Mouse (Mus musculus) MEL (cell line): ENCODE measurements around the gene Ptprr. TPM values are rescaled to one million over a fixed set of nuclear protein-coding genes. Genes with fewer than 3 reads are reported as not detected.

Experiments used
- DNase-seq: peaks from one replicate; pipeline ENCODE4 v3.0.0; 2011; ENCODE audit warnings: low read depth, low spot score
- H3K27ac ChIP-seq: 2 replicates; pipeline ENCODE4 v1.5.1; 2012; ENCODE audit warnings: low read depth, mild to moderate bottlenecking, control low read depth, low read length, moderate library complexity; ENCODE audit not compliant: control insufficient read depth
- H3K27me3 ChIP-seq, 2 experiments: fragments of 150-350 bp in 1 of 2; sonication (generic) in 1 of 2; 2 replicates each; pipeline ENCODE4 v1.6.1; 2012; ENCODE audit warnings: low read length in 2 of 2, mild to moderate bottlenecking in 2 of 2, improper control_type of control experiment in 1 of 2, moderate library complexity in 1 of 2; ENCODE audit not compliant: insufficient read depth in 2 of 2, control insufficient read depth in 1 of 2
- H3K36me3 ChIP-seq, 2 experiments: 2 replicates each; pipeline ENCODE4 v1.6.1; 2012 to 2014; ENCODE audit warnings: low read length in 2 of 2, improper control_type of control experiment in 1 of 2, inconsistent platforms in 1 of 2, mild to moderate bottlenecking in 1 of 2; ENCODE audit not compliant: insufficient read depth in 2 of 2, control insufficient read depth in 1 of 2
- H3K4me1 ChIP-seq, 2 experiments: fragments of 150-350 bp in 1 of 2; sonication (generic) in 1 of 2; 2 replicates each; pipeline ENCODE4 v1.6.1; 2012; ENCODE audit warnings: low read length in 2 of 2, improper control_type of control experiment in 1 of 2, mild to moderate bottlenecking in 1 of 2; ENCODE audit not compliant: insufficient read depth in 2 of 2, control insufficient read depth in 1 of 2
- H3K4me3 ChIP-seq, 2 experiments: fragments of 150-350 bp in 1 of 2; sonication (generic) in 1 of 2; 2 replicates each; pipeline ENCODE4 v1.5.1; 2012; ENCODE audit warnings: low read depth in 2 of 2, low read length in 2 of 2, mild to moderate bottlenecking in 2 of 2, moderate library complexity in 2 of 2, control low read depth in 1 of 2, improper control_type of control experiment in 1 of 2; ENCODE audit not compliant: control insufficient read depth in 1 of 2, insufficient read depth in 1 of 2
- H3K79me2 ChIP-seq: 2 replicates; pipeline ENCODE4 v1.6.1; 2012; ENCODE audit warnings: mild to moderate bottlenecking, low read length, moderate library complexity; ENCODE audit not compliant: control insufficient read depth, poor library complexity, insufficient read depth
- H3K9ac ChIP-seq: 2 replicates; pipeline ENCODE4 v1.6.1; 2012; ENCODE audit warnings: low read depth, mild to moderate bottlenecking, control low read depth, low read length, moderate library complexity; ENCODE audit not compliant: control insufficient read depth, poor library complexity, severe bottlenecking
- H3K9me3 ChIP-seq: fragments of 150-350 bp; sonication (generic); replicated peaks from 2 replicates; pipeline ENCODE4 v1.6.1; 2012; ENCODE audit warnings: mild to moderate bottlenecking, low read length, improper control_type of control experiment, moderate library complexity; ENCODE audit not compliant: insufficient read depth
- BHLHE40 ChIP-seq: IDR thresholded peaks from 2 replicates; pipeline ENCODE4 v1.6.1; 2012; ENCODE audit warnings: low read depth, mild to moderate bottlenecking, inconsistent platforms, low read length, improper control_type of control experiment, borderline replicate concordance
- CHD1 ChIP-seq: IDR thresholded peaks from 2 replicates; pipeline ENCODE4 v1.6.1; 2012; ENCODE audit warnings: low read depth, mild to moderate bottlenecking, inconsistent platforms, low read length, improper control_type of control experiment
- CHD2 ChIP-seq: IDR thresholded peaks from 2 replicates; pipeline ENCODE4 v1.6.1; 2011; ENCODE audit warnings: low read length, improper control_type of control experiment
- ELF1 ChIP-seq: IDR thresholded peaks from 2 replicates; pipeline ENCODE4 v1.6.1; 2014; ENCODE audit warnings: low read depth, mild to moderate bottlenecking, inconsistent platforms, low read length, improper control_type of control experiment, moderate library complexity
- EP300 ChIP-seq, 2 experiments: IDR thresholded peaks; 2 replicates each; pipeline ENCODE4 v1.6.1; 2011; ENCODE audit warnings: improper control_type of control experiment in 2 of 2, low read length in 2 of 2, low read depth in 1 of 2, mild to moderate bottlenecking in 1 of 2
- ETS1 ChIP-seq: IDR thresholded peaks from 2 replicates; pipeline ENCODE4 v1.6.1; 2012; ENCODE audit warnings: low read depth, mild to moderate bottlenecking, inconsistent platforms, low read length, improper control_type of control experiment, moderate library complexity
- HCFC1 ChIP-seq: IDR thresholded peaks from 2 replicates; pipeline ENCODE4 v1.6.1; 2012; ENCODE audit warnings: low read depth, mild to moderate bottlenecking, inconsistent platforms, low read length, improper control_type of control experiment, moderate library complexity
- MAX ChIP-seq: IDR thresholded peaks from 2 replicates; pipeline ENCODE4 v1.6.1; 2011; ENCODE audit warnings: low read length, improper control_type of control experiment
- MAZ ChIP-seq: IDR thresholded peaks from 2 replicates; pipeline ENCODE4 v1.6.1; 2012; ENCODE audit warnings: low read depth, mild to moderate bottlenecking, inconsistent platforms, low read length, improper control_type of control experiment
- MXI1 ChIP-seq: IDR thresholded peaks from 2 replicates; pipeline ENCODE4 v1.6.1; 2011; ENCODE audit warnings: mild to moderate bottlenecking, low read depth, low read length, improper control_type of control experiment
- MYC ChIP-seq: IDR thresholded peaks from 2 replicates; pipeline ENCODE4 v1.6.1; 2011; ENCODE audit warnings: low read depth, mild to moderate bottlenecking, low read length, improper control_type of control experiment, moderate library complexity
- POLR2A ChIP-seq, 2 experiments: IDR thresholded peaks; 2 replicates each; pipeline ENCODE4 v1.6.1; 2011 to 2012; ENCODE audit warnings: low read length in 2 of 2, mild to moderate bottlenecking in 2 of 2, control low read depth in 1 of 2, improper control_type of control experiment in 1 of 2, low read depth in 1 of 2, moderate library complexity in 1 of 2; ENCODE audit not compliant: control insufficient read depth in 1 of 2, insufficient read depth in 1 of 2, poor library complexity in 1 of 2
- SIN3A ChIP-seq: IDR thresholded peaks from 2 replicates; pipeline ENCODE4 v1.6.1; 2012; ENCODE audit warnings: low read length, improper control_type of control experiment, inconsistent platforms
- TAL1 ChIP-seq: IDR thresholded peaks from 2 replicates; pipeline ENCODE4 v1.6.1; 2012; ENCODE audit warnings: mild to moderate bottlenecking, inconsistent platforms, low read length, moderate library complexity, mixed read lengths
- TBP ChIP-seq: IDR thresholded peaks from 2 replicates; pipeline ENCODE4 v1.8.0; 2011; ENCODE audit warnings: low read depth, low read length, improper control_type of control experiment
- TCF12 ChIP-seq: IDR thresholded peaks from 2 replicates; pipeline ENCODE4 v1.6.1; 2014; ENCODE audit warnings: low read depth, mild to moderate bottlenecking, inconsistent platforms, low read length, improper control_type of control experiment, moderate library complexity
- USF2 ChIP-seq, 2 experiments: IDR thresholded peaks; 2 replicates each; pipeline ENCODE4 v1.6.1; 2011 to 2012; ENCODE audit warnings: improper control_type of control experiment in 2 of 2, low read length in 2 of 2, borderline replicate concordance in 1 of 2, inconsistent platforms in 1 of 2, low read depth in 1 of 2, mild to moderate bottlenecking in 1 of 2; ENCODE audit not compliant: insufficient read depth in 1 of 2
- polyA plus RNA-seq, 2 experiments: library from polyadenylated mRNA; stranded (reverse) in 1 of 2; unstranded in 1 of 2; fragments of >175 nt in 1 of 2; fragments of >200 nt in 1 of 2; gene quantifications; 2 replicates each; pipeline versions ENCODE4 v1.2.1 to v1.2.4; 2012; ENCODE audit warnings: low replicate concordance in 2 of 2, low read depth in 1 of 2; ENCODE audit not compliant: insufficient read length in 2 of 2, insufficient read depth in 1 of 2, missing spikeins in 1 of 2
- total RNA-seq: library from RNA; depleted of rRNA; stranded (reverse); fragments of 300-350 nt; gene quantifications from 2 replicates; pipeline ENCODE4 v1.2.3, GENCODE M21; 2012

Gene Ptprr
- total and polyA plus RNA-seq, 3 experiments: not detected

GRCm38 (mm10) chr10:116021081-116021480 lies 3.1 kb downstream of the Ptprr start:
- H3K9me3 ChIP-seq: no peaks in the 10 kb centered on the region
- H3K4me1 ChIP-seq: no peaks in the 10 kb centered on the region
- H3K27me3 ChIP-seq: no peaks in the 10 kb centered on the region; a peak in 1 of 4 replicates
- no peaks in the 10 kb centered on the region for H3K36me3 ChIP-seq
- H3K4me3 ChIP-seq: no peak overlapping the region
- H3K27ac ChIP-seq: no peak overlapping the region
- H3K79me2 ChIP-seq: no peaks in the 10 kb centered on the region
- no peak overlapping the region for H3K9ac ChIP-seq
- DNase-seq: no peak
- TF ChIP-seq HCFC1: no peak
- no peak for TF ChIP-seq EP300 (IDR thresholded peaks at IDR 0.05; ENCODE audit: low read depth in 1 of 2, low read length in 2 of 2)
- TF ChIP-seq POLR2A (IDR thresholded peaks at IDR 0.05; ENCODE audit: control insufficient read depth in 1 of 2, insufficient read depth in 1 of 2, low read depth in 1 of 2, low read length in 2 of 2, poor library complexity in 1 of 2): no peak
- no peak for TF ChIP-seq ELF1
- TF ChIP-seq SIN3A: no peak
- TF ChIP-seq TCF12: no peak
- TF ChIP-seq BHLHE40: no peak
- TF ChIP-seq TBP: no peak
- no peak for TF ChIP-seq TAL1
- no peak for TF ChIP-seq CHD1
- no peak for TF ChIP-seq MYC
- TF ChIP-seq MXI1: no peak

GRCm38 (mm10) chr10:116038150-116038549 lies 20.1 kb downstream of the Ptprr start:
- H3K27ac ChIP-seq: no peak overlapping the region
- H3K27me3 ChIP-seq: no peaks in the 10 kb centered on the region
- H3K9me3 ChIP-seq: no peaks in the 10 kb centered on the region
- DNase-seq: no peak
- no peaks in the 10 kb centered on the region for H3K36me3 ChIP-seq
- H3K4me1 ChIP-seq: no peaks in the 10 kb centered on the region
- no peak for TF ChIP-seq MAZ
- no peak for TF ChIP-seq MAX
- no peak for TF ChIP-seq ETS1
- TF ChIP-seq CHD2: no peak
- H3K79me2 ChIP-seq: no peaks in the 10 kb centered on the region
- H3K9ac ChIP-seq: no peak overlapping the region
- no peak overlapping the region for H3K4me3 ChIP-seq

- Histone ChIP-seq H3K9me3 (no peaks in the 10 kb centered on the region), H3K36me3 (no peaks in the 10 kb centered on the region), H3K9ac (no peak overlapping the region), H3K4me1 (no peaks in the 10 kb centered on the region), H3K27ac (no peak overlapping the region), H3K4me3 (no peak overlapping the region), H3K79me2 (no peaks in the 10 kb centered on the region), H3K27me3 (no peaks in the 10 kb centered on the region)
- TF ChIP-seq USF2 (IDR thresholded peaks at IDR 0.05; ENCODE audit: borderline replicate concordance in 1 of 2, insufficient read depth in 1 of 2, low read depth in 1 of 2, low read length in 2 of 2): no peak
- no peak for DNase-seq
Measured at GRCm38 (mm10) chr10:116075954-116076353, 57.9 kb downstream of the Ptprr start.
